Mouse (Mus musculus): ENCODE results near the gene Fgf11.

Fgf11 gene

GRCm38 (mm10) chr11:69815155-69815554 is 13.5 kb upstream of the Fgf11 start, which contains the start of gene Gm39566:
Gene Gm39566, minus strand, starts transcription at chr11:69815298.
- DNase-seq: no peak

- DNase-seq: no peak
These were observed 8.6 kb upstream of the Fgf11 start for GRCm38 (mm10) chr11:69810280-69810679.

GRCm38 (mm10) chr11:69807641-69808040 is 6.0 kb upstream of the Fgf11 start:
- DNase-seq: no peak

- DNase-seq: no peak
These were observed 4.7 kb upstream of the Fgf11 start for GRCm38 (mm10) chr11:69806378-69806777.

- DNase-seq: no peak
These were observed 3.6 kb upstream of the Fgf11 start, which contains the start of gene Tmem102 for GRCm38 (mm10) chr11:69804972-69805909. Gene Tmem102, minus strand, starts transcription at chr11:69805624.

- peak in 1 of 2 experiments; percentile 49 for DNase-seq
These were observed 2.9 kb upstream of the Fgf11 start for GRCm38 (mm10) chr11:69804652-69804940.

- peak in 1 of 2 experiments; percentile 65 for DNase-seq
These were observed 2.4 kb upstream of the Fgf11 start for GRCm38 (mm10) chr11:69803786-69804651.

- no peak for DNase-seq
These were observed 1.7 kb upstream of the Fgf11 start for GRCm38 (mm10) chr11:69803328-69803727.

- DNase-seq: peak; percentile 84 to 85
These were observed 1.0 kb upstream of the Fgf11 start for GRCm38 (mm10) chr11:69802648-69803105.

- peak; percentile 69 to 84 for DNase-seq
These were observed 1.1 kb downstream of the Fgf11 start for GRCm38 (mm10) chr11:69800392-69801197.

- peak; percentile 71 to 85 for DNase-seq
These were observed 1.6 kb downstream of the Fgf11 start for GRCm38 (mm10) chr11:69800138-69800391.

GRCm38 (mm10) chr11:69799394-69800137 is 2.1 kb downstream of the Fgf11 start:
- peak in 1 of 2 experiments; percentile 57 for DNase-seq

- DNase-seq: no peak
These were observed 3.7 kb downstream of the Fgf11 start for GRCm38 (mm10) chr11:69797924-69798323.

GRCm38 (mm10) chr11:69795983-69796435 is 5.6 kb downstream of the Fgf11 start:
- no peak for DNase-seq

GRCm38 (mm10) chr11:69795168-69795982 is 6.3 kb downstream of the Fgf11 start, which contains the start of gene Chrnb1:
Gene Chrnb1, minus strand, starts transcription at chr11:69795943.
- peak; percentile 93 for DNase-seq

- DNase-seq: no peak
These were observed 8.2 kb downstream of the Fgf11 start for GRCm38 (mm10) chr11:69793429-69793828.

- no peak for DNase-seq
These were observed 10.2 kb downstream of the Fgf11 start for GRCm38 (mm10) chr11:69791420-69791819.

- DNase-seq: no peak
These were observed 12.2 kb downstream of the Fgf11 start for GRCm38 (mm10) chr11:69789431-69789830.

GRCm38 (mm10) chr11:69787306-69787705 is 14.4 kb downstream of the Fgf11 start:
- DNase-seq: no peak

- DNase-seq: no peak
These were observed 16.8 kb downstream of the Fgf11 start for GRCm38 (mm10) chr11:69784793-69785272.

GRCm38 (mm10) chr11:69781828-69782227 is 19.8 kb downstream of the Fgf11 start:
- no peak for DNase-seq
